Mouse (Mus musculus) NIH3T3 (cell line): ENCODE data around the gene Mcm3ap.

Experiments
- DNase-seq: peaks from one replicate; pipeline ENCODE4 v3.0.0-alpha.2; 2012; ENCODE audit warnings: low read depth

Gene Mcm3ap

DNA sequence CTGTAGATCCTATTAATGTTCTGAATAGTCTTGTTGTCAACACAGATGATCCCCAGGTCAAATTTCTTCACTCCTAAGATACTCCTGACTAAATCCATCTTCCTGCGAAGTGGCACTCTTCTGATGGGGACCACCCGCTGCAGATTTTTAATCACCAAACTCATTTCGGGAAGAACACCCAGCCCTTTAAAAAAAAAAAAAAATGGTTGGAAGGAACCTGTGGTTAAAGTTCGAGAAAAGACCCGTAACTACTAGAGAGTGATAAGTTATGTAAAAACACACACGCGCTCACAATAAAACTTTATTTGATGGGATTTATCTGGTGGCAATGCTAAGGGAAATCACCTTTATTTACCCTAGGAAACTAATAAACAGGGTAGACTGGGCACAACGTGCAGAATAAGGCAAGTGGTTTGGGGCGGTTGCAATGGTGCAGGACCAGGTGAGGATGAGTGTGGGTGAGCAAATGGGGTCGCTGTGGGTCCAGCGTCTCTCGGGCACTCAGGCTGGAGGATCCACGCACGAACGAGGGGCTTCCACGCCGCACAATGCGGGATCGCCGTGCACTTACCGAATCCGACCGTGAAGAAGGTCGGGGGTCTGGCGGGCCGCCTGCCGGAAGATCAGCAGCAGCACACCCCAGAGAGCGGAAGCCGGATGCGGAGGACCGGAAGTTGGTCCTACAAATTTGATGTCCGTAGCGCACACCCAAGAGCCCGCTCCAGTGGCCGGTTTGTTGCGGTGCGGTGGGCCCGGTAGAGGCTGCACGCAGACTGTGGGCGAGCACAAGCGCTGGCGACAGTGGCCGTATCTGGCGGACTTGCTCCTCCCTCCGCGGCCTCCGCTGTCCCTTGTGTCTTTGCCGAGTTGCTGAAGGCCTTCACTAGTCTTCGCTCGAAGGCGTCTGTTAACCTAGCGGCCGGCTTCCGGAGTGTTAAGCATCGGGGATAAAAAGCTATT, at the start of gene Mcm3ap, which contains the start of gene Ybey:
Gene Mcm3ap, plus strand, starts transcription at position 725 of the 960 bp plus-strand sequence.
Gene Ybey, minus strand, starts transcription at position 912 of the 960 bp plus-strand sequence.
- DNase-seq = peak; percentile 94

- DNase-seq = no peak
Measured at GRCm38 (mm10) chr10:76425674-76426073, 43.1 kb upstream of the Mcm3ap start.

DNA sequence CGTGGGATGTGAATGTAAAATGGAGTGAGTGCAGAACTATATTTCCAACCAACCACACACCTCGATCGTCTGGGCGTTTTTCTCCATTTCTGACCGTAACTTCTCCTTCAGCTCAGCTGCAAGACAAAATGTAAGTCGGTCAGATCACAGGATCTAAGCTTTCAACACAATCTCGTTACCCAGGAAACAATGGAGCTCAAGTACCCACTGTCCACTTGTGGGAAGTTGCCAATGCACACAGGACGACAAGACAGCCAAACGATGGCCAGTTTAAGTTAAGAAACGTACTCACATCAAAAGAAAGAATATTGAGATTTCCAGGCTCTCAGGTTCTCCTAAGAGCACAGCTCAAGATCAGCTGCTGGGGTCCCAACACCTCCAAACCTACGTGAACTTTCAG, 34.8 kb upstream of the Mcm3ap start:
- DNase-seq = no peak

DNA sequence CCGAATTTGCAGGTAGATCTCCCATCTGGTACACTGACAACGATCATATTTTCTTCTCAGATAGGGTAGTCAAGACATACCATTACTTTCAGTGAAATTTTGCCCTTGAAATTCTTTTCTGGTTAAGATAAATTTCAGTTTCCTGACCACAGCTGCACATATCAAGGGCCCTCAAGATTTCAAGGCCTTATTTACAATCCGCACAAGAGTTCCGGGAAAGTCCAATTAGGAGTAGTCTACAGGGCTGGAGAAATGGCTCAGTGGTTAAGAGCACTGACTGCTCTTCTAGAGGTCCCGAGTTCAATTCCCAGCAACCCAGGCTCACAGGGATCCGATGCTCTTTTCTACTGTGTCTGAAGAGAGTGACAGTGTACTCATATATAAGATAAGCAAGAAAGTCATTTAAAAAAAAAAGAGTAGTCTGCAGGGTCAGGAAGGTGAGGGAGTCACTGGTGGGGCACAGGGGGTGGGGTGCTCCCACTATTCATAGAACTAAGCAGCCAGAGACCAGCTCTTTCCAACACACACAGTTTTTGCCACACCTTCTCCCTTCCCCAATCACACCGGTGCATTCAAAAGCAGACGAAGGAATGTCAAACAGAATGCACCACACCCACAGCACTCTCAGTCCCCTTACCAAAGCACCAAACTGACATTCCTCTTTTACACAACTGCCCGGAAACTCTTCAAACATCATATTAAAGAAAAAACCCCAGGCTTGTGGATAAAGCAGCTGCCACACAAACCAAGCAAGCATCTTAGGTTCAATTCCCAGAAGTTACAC, 29.4 kb upstream of the Mcm3ap start:
- no peak for DNase-seq

- no peak for DNase-seq
Measured at GRCm38 (mm10) chr10:76440281-76440680, 28.4 kb upstream of the Mcm3ap start, which contains the start of gene AC141477.1. Gene AC141477.1 (minus strand): TSS chr10:76440444.

- DNase-seq = peak; percentile 100
Measured at GRCm38 (mm10) chr10:76442178-76443088, 26.3 kb upstream of the Mcm3ap start, which contains the start of gene Pcnt. Gene Pcnt (minus strand): TSS chr10:76442786.

DNA sequence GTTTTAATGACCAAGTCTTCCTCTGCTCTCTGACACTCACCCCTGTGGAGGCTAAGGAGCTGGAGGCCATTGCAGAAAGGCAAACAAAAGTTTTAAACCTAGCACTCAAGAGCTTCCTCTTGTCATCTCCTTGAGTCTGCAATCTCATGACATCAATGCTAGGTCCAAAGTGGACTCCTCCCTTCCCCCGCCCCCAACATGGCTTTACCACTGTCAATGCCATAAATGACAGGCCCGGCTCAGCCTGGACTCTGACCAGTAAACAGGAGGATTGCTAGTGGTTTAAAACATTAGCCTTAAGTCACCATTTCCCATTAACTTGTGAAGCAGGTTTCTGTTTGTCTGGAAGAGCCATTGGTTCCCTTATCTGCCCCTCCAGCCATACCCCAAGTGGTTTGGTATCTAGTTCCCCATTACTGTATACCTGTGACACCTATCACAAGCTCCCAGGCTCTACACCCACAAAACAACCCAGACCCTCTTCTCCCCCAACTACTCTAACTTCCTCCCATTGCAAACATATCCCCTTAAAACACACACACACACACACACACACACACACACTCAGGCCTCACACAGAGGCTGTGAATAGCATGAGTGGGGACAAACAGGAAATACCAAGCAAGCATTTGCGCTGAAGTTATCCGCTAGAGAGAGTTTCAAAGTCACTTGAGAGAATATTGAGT, 22.6 kb upstream of the Mcm3ap start:
- DNase-seq = no peak

DNA sequence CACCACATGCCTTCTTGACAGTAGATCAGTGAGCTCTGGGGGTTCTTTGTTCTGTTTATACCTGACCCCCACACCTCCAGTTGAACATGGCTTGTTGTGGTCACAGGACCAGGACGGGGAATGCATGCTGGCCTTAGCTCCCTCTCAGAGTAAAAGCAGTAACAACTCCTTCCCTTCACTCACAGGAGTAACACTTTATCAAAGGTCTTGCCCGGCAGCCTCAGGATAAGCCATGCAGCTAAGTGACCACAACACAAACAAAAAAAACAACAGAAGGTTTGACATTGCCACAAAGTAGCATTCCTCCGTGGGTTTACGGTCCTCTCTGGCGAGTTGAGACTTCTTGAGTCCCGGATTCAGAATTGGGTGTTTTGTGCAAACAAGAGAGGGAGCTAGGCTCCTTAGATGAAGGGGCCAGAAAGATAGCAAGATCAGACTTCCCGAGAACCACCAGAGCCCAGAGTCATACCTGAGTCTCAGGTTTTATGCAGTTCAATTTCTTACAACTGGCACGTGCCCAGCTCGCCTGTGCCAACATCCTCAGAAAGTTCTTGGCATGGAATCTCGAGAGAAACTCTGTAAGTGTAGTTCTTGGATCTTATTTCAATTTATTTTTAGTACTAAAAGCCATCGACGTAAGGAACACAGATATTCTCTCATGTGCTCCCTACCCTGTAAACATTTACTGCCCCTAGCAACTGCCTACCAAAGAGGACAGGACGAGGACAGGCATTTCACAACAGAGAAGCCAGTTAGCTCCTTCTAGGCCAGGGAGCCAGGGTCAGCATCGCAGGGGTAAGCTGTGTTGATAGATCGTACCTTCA, 21.1 kb upstream of the Mcm3ap start:
- DNase-seq = peak; percentile 46

GRCm38 (mm10) chr10:76448851-76449250, 19.9 kb upstream of the Mcm3ap start, which contains the start of gene 2610028H24Rik:
Gene 2610028H24Rik (plus strand): TSS chr10:76449081.
- DNase-seq = no peak

DNA sequence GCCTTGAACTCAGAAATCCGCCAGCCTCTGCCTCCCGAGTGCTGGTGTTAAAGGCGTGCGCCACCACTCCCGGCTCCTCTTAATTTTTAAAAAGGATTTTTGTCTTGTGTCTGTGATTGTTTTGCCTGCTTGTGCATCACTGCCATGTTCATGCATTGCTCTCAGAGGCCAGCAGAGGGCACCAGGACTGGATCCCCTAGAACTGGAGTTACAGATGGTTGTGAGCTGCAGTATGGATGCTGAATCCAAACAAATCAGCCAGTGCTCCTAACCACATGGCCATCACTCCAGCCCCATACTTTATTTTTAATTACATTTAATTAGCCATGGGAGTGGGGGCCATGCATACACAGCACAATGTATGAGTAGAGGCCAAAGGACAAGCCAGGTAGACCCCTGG, 13.4 kb upstream of the Mcm3ap start:
- peak; percentile 86 for DNase-seq

GRCm38 (mm10) chr10:76461255-76461654, 7.5 kb upstream of the Mcm3ap start:
- peak; percentile 39 for DNase-seq

GRCm38 (mm10) chr10:76462312-76462711, 6.4 kb upstream of the Mcm3ap start:
- no peak for DNase-seq

DNA sequence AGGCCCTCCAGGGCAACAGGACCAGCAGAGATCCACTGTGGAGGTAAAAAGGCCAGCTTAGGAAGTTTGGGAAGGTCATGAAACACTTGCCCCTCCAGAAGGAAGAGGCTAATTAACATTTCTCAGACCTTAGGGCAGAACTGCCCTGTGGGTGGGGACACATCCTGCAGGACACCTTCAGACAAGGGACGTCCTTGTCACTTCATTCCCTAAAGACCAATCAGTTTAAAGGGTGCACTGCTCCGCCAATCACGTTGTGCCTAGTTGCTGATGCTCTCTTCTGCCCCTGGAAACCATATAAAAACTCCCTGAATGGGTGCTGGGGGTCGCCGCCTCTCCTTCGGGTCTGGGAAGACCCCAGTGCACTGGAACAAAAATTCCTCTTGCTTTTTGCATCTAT, 6.0 kb upstream of the Mcm3ap start:
- no peak for DNase-seq

DNA sequence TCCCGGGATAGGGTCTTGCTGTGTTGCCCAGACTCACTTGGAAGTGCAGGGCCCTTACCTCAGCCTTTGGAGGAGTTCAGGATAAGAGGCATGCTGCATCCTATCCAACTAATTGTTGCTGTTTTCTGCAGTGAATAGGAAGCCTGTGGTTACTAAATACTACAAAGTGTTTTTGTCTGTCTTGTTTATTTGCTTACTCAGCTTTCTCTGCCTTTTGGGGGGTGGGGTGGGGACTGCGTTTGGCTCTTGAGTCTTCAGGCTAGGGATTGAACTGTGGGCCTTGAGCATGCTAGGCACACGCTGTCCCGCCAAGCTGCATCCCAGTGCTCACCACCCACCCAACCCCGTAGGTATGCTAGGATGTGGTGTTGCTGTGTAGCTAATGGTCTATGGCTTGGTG, 5.0 kb downstream of the Mcm3ap start:
- DNase-seq = no peak

DNA sequence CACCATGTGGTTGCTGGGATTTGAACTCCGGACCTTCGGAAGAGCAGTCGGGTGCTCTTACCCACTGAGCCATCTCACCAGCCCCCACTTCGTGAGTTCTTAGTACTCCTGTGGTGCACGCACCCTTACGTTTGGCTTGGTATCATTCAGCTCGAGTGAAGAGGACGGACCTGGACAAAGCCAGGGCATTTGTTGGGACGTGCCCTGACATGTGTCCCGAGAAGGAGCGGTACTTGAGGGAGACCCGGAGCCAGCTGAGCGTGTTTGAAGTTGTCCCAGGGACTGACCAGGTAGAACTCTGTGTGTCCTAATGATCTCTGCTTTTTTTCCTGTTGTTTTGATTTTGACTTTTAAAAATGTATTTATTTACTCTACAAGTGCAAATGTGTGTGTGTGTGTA, 12.1 kb downstream of the Mcm3ap start:
- DNase-seq = no peak

- DNase-seq = no peak
Measured at GRCm38 (mm10) chr10:76481480-76481879, 12.8 kb downstream of the Mcm3ap start.

DNA sequence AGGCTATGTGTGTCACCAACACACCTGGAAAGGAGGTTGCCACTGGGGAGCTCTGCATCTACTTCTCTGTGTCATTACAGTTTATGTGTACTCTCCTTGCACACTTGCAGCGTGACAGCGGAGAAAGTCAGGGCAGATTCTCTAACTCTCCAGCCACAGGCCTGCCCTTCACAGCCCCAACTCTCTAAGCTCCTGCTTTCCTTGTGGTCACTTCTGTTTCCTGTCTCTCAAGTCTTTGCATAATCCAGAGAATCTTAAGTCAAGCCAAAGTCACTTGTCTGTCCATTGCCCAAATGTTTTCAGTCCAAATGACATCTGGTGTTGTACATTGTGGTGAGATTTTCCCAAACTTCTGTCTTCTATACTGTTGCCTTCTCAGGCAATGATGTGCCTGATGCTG, 17.6 kb downstream of the Mcm3ap start:
- no peak for DNase-seq

DNA sequence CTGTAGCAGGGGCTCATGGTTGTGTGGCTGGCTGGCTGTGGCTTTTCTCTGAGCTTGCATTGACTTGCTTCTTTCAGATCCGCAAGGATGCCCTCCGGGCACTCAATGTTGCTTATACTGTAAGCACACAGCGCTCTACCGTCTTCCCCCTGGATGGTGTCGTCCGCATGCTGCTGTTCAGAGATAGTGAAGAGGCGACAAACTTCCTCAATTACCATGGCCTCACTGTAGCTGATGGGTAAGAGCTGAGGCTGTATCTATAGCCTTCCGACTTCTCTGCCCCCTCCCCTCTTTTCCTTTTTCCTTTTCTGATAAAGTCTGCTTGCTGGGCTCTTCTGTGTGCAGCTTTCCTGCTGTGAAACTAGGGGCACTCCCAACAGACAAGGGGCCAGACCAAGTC, 19.5 kb downstream of the Mcm3ap start:
- DNase-seq = no peak

DNA sequence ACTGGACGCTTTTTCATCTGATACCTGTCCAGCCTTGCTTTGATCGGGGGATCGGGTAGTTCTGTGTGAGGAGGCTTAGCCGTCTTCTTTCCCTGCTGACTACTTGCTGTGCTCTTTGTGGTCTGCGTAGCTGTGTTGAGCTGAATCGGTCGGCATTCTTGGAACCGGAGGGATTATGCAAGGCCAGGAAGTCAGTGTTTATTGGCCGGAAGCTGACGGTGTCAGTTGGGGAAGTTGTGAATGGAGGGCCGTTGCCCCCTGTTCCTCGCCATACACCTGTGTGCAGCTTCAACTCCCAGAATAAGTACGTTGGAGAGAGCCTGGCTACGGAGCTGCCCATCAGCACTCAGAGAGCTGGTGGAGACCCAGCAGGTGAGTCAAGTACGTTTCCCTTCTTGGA, 20.5 kb downstream of the Mcm3ap start:
- DNase-seq = no peak

DNA sequence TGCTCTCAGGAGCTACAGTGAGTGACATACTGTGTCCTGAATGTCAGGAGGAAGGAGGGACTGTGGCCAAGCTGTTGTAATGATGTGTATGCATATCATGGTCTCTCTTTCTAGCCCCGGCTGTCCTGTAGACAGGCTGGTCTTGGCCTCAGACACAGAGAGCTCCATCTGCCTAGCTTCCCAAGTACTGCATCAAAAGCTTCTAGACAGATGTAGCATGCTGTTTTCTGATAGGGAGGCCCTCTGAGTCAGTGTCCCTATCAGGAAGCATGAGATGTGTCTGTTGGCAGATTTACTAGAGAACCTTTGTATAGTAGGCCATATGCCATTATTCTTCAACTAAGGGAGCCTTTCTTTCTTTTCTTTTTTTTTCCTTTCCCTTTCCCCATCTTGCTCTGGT, 24.8 kb downstream of the Mcm3ap start:
- DNase-seq = peak; percentile 8
